Mouse (Mus musculus): ENCODE measurements around the gene Srgap3.

- TF ChIP-seq CTCF (conservative IDR thresholded peaks at IDR 0.05; ENCODE audit: low read length) (no peak), NANOG (IDR thresholded peaks at IDR 0.05; ENCODE audit: borderline replicate concordance, low read length) (no peak)
Measured at GRCm38 (mm10) chr6:112866096-112866495, 81.0 kb downstream of the Srgap3 start.

Measured in E14TG2a.4 (cell line).